Mouse (Mus musculus): ENCODE data around the gene Gm45799. TPM values are rescaled to one million over a fixed set of nuclear protein-coding genes. Genes with fewer than 3 reads are reported as not detected.

The Gm45799 gene
- polyA plus RNA-seq, 1 experiment from 2014 or later: 30.4 TPM

DNA sequence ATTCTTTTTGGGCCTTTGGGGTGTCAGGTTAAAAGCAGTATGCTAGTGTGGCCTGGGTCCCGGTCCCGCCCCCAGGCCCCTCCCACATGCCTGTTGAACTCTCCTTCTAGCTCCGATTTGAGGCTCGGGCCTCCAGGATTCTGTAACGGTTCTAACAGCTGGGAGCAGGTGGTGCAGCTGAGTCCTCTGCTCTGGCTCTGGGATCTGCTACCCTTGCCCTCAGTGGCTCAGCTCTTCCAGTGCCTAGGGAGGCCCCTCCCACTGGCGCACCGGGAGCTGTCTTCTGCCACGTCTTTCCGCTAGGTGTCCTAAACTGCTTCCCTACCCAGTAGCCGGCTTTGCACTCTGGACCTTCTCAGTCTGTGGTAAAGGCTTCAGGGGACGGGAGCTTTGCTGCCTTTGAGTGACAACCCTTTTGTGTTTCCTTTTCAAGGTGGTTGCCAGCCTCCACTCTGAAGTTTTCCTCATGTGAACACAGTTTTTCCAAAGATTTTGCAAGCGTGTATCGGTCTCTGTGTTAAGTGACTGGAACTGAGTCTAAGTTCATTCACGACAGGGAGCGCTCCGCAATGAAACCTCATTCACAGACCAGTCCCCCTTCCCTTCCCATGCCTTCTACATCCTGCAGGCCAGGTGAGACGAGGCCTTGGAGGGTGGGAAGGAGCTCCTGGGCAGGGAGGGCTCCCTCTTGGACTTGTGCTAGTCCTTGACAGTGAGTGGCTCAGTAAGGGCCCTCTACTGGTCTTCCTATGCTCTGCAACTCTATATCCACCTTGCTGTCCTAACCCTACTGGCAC, 10.5 kb downstream of the Gm45799 start, which contains the start of gene Dnhd1:
Gene Dnhd1 (plus strand): TSS at position 189 of the 797 bp plus-strand sequence.
- ATAC-seq (ENCODE audit: insufficient number of reproducible peaks, low FRiP score, low TSS enrichment, low read depth): peak; percentile 90
- Histone ChIP-seq H3K36me3 (peaks cover 6% of the 10 kb centered on the region; the same call in 1 of the 2 replicates), H3K4me2 (peak within 1 kb of the TSS; percentile 72), H3K4me3 (peak within 1 kb of the TSS; percentile 46), H3K27ac (peak within 1 kb of the TSS; percentile 80), H3K9ac (peak within 1 kb of the TSS; percentile 27), H3K9me3 (no peaks in the 10 kb centered on the region), H3K4me1 (0 out of 2 replicates have a peak, but pooled peaks cover 5% of the 10 kb centered on the region), H3K27me3 (no peaks in the 10 kb centered on the region)
- 2% methylated on average over 17 of the region's 17 CpGs for WGBS

DNA sequence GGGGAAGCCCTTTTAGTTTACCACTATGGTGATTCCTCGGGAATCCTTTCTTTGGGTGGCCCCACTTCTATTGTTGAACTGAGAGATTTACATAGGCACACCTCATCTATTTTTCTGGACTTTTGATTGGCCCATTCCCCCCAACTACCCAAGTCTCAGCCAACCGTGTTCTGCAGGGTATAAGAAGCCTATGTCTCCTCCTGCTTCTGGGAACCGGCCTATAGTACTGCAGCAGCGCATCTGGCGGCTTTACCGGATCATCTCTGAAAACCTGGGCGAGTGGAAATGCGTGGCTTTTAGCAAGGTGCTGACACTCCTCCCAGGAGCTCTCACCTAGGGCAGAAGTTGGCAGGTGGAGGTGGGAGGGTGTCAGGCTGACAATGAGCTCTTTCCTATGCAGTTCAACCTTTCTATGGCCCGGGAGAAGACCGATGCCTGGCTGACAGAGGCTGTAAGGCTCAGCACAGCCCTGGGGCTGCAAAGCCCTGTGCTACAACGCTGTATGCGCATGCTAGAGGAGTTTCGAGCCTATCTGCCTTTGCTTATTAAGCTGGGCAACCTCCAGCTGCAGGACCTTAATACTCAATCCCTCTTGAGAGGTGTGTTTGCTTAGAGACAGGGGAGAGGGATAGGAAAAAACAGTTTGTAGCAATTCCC, 45.3 kb downstream of the Gm45799 start:
- ATAC-seq (ENCODE audit: insufficient number of reproducible peaks, low FRiP score, low TSS enrichment, low read depth): no peak
- H3K9me3 ChIP-seq: no peaks in the 10 kb centered on the region
- H3K9ac ChIP-seq: no peak overlapping the region
- 14% methylated on average over 13 of the region's 13 CpGs for WGBS
- H3K36me3 ChIP-seq: no peaks in the 10 kb centered on the region
- no peaks in the 10 kb centered on the region for H3K27me3 ChIP-seq
- no peak overlapping the region for H3K4me3 ChIP-seq
- H3K4me1 ChIP-seq: no peaks in the 10 kb centered on the region
- H3K27ac ChIP-seq: no peak overlapping the region
- no peak overlapping the region for H3K4me2 ChIP-seq

DNA sequence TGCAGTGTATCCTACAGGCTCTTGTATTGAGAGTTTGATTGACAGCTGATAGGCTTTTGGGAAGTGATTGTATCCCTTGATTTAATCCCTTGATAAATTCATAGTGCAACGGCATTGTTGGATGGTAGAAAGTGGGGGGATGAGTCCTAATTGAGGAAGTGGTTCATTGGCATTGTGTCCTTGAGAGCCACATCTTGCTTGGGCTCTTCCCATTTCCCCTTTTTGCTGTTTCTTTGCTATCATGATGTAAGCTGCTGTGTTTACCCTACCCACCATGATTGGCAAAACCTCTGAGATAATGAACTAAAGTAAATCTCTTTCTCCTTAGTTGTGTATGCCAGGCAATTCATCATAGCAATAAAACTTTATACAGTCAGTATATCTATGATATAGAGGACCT, 50.5 kb downstream of the Gm45799 start:
- no peak overlapping the region for H3K4me3 ChIP-seq
- no peak overlapping the region for H3K27ac ChIP-seq
- no peaks in the 10 kb centered on the region for H3K36me3 ChIP-seq
- H3K27me3 ChIP-seq: no peaks in the 10 kb centered on the region
- no peak for ATAC-seq (ENCODE audit: insufficient number of reproducible peaks, low FRiP score, low TSS enrichment, low read depth)
- H3K9me3 ChIP-seq: no peaks in the 10 kb centered on the region
- H3K4me2 ChIP-seq: no peak overlapping the region
- WGBS: 79% methylated on average over 1 of the region's 1 CpGs
- no peak overlapping the region for H3K9ac ChIP-seq
- no peaks in the 10 kb centered on the region for H3K4me1 ChIP-seq

DNA sequence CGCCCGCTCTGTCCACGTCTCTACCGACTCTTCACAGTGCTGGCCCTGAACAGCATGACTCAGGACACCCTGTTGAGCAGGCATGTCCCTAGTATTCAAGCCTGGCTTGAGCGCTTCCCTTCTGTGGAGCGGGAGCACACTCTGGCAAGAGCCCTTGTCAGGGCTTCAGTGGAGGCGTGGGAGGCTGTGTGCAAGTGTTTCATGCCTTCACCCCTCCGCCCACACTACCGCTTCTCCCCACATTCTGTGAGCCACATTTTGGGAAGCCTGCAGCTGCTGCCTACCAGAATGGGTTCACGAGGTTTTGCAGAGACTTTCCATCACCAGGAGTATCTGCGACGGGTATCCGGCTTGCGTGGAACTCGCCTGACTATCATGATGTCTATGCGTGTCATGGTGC, 62.8 kb downstream of the Gm45799 start:
- no peak overlapping the region for H3K27ac ChIP-seq
- H3K36me3 ChIP-seq: no peaks in the 10 kb centered on the region
- H3K4me1 ChIP-seq: no peaks in the 10 kb centered on the region
- 85% methylated on average over 16 of the region's 16 CpGs for WGBS
- no peak overlapping the region for H3K9ac ChIP-seq
- ATAC-seq (ENCODE audit: insufficient number of reproducible peaks, low FRiP score, low TSS enrichment, low read depth): no peak
- H3K4me3 ChIP-seq: no peak overlapping the region
- no peaks in the 10 kb centered on the region for H3K27me3 ChIP-seq
- no peak overlapping the region for H3K4me2 ChIP-seq
- no peaks in the 10 kb centered on the region for H3K9me3 ChIP-seq

DNA sequence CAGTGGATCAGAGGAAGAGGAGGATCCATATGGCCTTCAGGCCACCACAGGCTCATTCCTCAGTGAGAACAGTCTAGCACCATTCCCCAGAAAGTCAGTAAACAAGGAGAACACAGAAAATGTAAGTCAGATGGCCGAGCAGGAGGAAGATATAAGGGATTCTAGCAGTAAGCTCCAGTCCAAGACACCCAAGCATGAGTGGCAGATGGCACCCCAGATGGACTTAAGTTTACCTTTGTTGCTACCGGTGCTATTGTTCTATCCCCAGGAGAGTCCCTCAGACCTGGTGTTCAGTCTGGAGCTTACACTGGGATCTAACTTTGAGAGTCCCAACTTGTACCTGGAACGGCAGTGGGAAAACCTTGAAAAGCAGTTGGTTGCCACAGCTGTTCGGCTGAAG, 63.5 kb downstream of the Gm45799 start:
- no peaks in the 10 kb centered on the region for H3K27me3 ChIP-seq
- no peaks in the 10 kb centered on the region for H3K9me3 ChIP-seq
- no peak overlapping the region for H3K4me3 ChIP-seq
- H3K4me1 ChIP-seq: no peaks in the 10 kb centered on the region
- no peak overlapping the region for H3K9ac ChIP-seq
- no peak overlapping the region for H3K4me2 ChIP-seq
- no peak for ATAC-seq (ENCODE audit: insufficient number of reproducible peaks, low FRiP score, low TSS enrichment, low read depth)
- 85% methylated on average over 4 of the region's 4 CpGs for WGBS
- H3K27ac ChIP-seq: no peak overlapping the region
- no peaks in the 10 kb centered on the region for H3K36me3 ChIP-seq

DNA sequence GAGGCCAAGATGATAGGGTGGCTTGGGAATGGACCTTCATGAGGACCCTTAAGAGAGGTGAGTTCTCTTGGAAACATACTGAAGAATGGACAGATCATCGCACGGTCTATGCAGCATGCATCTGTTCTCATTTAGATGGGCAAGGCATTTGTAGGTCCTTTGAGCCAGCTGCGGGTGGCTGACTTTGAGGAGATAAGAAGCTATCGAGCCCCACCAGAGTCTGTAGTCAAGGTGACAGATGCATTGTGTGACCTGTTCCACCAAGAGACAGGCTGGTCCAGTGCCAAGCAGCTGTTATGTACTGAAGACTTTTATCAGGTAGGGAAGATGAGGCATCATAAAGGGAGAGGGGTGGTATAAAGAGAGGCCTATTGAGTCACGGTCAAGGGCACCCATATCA, 68.4 kb downstream of the Gm45799 start:
- no peaks in the 10 kb centered on the region for H3K27me3 ChIP-seq
- 89% methylated on average over 5 of the region's 5 CpGs for WGBS
- no peak for ATAC-seq (ENCODE audit: insufficient number of reproducible peaks, low FRiP score, low TSS enrichment, low read depth)

DNA sequence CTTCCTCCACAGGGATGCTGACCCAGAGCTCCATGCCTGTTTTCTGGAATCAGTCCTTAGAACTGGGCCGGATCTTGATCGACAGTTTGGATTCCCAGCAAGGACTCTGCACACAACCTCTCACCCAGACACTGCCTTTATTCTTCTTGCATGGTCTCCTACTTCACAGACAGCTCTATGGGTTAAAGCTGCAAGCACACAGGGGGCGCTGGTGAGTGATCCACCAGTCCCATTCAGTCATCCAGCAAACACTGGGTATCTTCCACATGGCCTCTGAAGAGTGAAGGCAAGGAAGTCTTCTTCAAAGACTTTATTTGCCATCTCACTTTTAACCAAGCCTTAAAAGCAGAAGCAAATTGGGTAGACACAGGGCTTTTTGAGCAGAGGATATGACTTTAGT, 75.0 kb downstream of the Gm45799 start:
- 61% methylated on average over 3 of the region's 3 CpGs for WGBS
- Histone ChIP-seq H3K9me3 (no peaks in the 10 kb centered on the region), H3K27me3 (no peaks in the 10 kb centered on the region), H3K36me3 (no peaks in the 10 kb centered on the region), H3K9ac (no peak overlapping the region), H3K4me3 (no peak overlapping the region), H3K4me1 (no peaks in the 10 kb centered on the region), H3K27ac (no peak overlapping the region), H3K4me2 (no peak overlapping the region)
- no peak for ATAC-seq (ENCODE audit: insufficient number of reproducible peaks, low FRiP score, low TSS enrichment, low read depth)

More for the DNA sequence above, 68.4 kb downstream of the Gm45799 start:
- H3K27ac ChIP-seq: no peak overlapping the region
- no peaks in the 10 kb centered on the region for H3K36me3 ChIP-seq
- H3K4me2 ChIP-seq: no peak overlapping the region
- H3K4me1 ChIP-seq: no peaks in the 10 kb centered on the region
- H3K4me3 ChIP-seq: no peak overlapping the region
- H3K9me3 ChIP-seq: no peaks in the 10 kb centered on the region
- H3K9ac ChIP-seq: no peak overlapping the region

DNA sequence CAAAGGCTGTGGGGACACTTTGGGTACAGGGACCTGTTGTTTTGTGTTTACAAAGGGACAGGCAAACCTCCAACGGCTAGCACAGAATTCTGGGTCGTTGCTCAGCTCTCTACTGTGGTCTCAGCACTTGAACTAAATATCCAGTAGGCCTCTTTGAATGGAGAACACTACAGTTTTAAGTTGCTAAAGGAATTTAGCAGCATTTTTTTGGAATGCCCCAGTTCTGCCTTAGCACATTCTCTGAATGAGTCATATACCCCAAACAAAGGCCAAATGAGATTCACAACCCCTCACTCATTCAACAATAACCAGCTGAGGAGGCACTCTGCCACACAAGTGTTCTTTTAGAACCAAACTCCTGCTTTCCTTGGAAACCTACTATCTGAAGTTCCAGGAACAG, 81.6 kb downstream of the Gm45799 start:
- no peak for ATAC-seq (ENCODE audit: insufficient number of reproducible peaks, low FRiP score, low TSS enrichment, low read depth)
- no peak overlapping the region for H3K4me2 ChIP-seq
- 71% methylated on average over 2 of the region's 2 CpGs for WGBS

DNA sequence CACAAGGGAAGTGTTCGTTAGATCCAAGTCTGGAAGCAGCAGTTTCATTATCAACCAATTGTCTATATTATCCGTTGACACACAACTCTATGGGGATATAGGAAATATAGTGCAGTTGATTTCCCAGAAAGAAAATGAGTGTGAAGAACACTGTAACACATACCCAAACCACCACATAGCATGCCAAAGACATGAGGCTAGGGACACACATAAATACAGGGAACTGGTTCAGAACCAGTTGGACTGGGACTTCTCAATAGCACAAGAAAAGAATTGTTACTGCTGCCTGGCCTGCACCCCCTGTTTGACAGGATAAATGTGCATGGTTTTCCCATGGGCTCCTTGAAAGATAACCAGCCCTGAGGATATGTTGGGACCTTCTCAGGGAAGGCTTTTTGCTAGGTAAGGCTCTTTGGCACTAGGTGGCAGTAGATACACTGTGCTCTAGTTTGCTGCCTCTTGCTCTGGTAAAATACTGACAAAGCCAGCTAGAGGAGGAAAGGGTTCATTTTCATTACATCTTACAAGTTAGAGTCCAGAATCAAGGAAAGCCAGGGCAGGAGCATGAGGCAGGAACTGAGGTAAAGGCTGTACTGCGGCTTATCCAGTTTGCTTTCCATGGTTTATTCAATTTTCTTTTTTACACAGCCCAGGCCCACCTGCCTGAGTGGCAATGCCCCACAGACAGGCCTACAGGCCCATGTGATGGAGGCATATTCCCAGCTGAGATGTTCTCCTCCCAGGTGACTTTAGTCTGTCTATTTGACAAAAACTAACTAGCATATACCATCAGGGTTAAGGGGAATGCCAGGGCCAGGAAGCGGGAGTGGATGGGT, 86.0 kb downstream of the Gm45799 start:
- H3K36me3 ChIP-seq: peaks cover 15% of the 10 kb centered on the region
- no peak overlapping the region for H3K4me2 ChIP-seq
- no peaks in the 10 kb centered on the region for H3K27me3 ChIP-seq
- no peak overlapping the region for H3K9ac ChIP-seq
- no peak overlapping the region for H3K27ac ChIP-seq
- 83% methylated on average over 4 of the region's 4 CpGs for WGBS
- peaks cover 3% of the 10 kb centered on the region; the same call in 1 of the 2 replicates for H3K4me1 ChIP-seq
- no peaks in the 10 kb centered on the region for H3K9me3 ChIP-seq
- ATAC-seq (ENCODE audit: insufficient number of reproducible peaks, low FRiP score, low TSS enrichment, low read depth): 0 out of 2 replicates have a peak, but pooled peaks have one; percentile 30
- H3K4me3 ChIP-seq: no peak overlapping the region

More for the DNA sequence above, 81.6 kb downstream of the Gm45799 start:
- H3K27me3 ChIP-seq: no peaks in the 10 kb centered on the region
- H3K9me3 ChIP-seq: no peaks in the 10 kb centered on the region
- no peak overlapping the region for H3K27ac ChIP-seq
- no peaks in the 10 kb centered on the region for H3K36me3 ChIP-seq
- H3K4me3 ChIP-seq: no peak overlapping the region
- H3K4me1 ChIP-seq: peaks cover 3% of the 10 kb centered on the region; the same call in 1 of the 2 replicates
- H3K9ac ChIP-seq: no peak overlapping the region

DNA sequence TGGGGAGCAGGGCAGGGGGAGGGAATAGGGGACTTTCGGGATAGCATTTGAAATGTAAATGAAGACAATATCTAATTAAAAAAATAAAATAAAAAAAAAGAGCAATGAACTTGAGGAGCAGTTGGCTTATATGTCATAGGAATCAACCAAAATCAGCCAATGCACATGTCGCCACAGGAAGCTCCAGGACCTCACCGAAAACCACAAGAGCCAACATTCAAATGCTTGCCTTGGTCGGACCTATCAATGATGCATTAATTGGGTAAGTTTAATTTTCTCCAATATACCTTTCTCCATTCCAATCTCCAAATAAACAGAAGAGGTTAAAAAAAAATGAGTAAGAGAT, 86.6 kb downstream of the Gm45799 start:
- H3K4me1 ChIP-seq: peaks cover 3% of the 10 kb centered on the region; the same call in 1 of the 2 replicates

DNA sequence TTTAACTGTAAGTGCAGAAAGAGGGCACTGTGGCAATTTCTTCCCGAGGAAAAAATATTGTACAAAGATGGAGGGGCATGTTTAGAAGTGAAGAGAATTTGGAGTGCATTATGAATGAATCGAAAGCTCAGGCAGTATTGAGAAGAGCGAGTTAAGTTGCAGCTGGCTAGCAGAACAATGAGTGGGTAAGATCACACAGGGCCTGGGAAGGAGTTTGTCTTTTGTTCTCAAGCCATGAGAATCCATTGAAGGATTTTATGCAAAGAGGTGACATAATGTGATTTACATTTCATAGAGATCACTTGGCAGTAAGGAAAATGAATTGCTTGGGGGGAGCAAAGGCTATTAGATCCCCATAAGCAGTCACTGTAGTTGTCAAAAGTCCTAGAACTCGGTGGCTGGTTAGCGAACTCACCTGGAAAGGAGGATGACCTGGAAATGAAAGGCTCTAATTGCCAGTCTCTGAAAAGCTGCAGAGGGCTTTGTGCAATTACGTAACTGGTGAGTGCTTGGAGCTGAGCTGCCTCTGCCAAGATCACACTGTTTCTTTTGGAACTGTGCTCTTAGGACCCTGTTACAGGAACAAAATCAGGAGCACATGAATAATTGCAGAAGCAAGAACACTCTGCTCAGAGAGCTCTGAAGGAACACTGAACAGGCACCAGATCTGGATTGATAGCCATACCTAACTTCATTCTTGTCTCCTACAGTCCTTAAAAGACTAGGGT, 88.5 kb downstream of the Gm45799 start:
- peaks cover 3% of the 10 kb centered on the region; the same call in 1 of the 2 replicates for H3K4me1 ChIP-seq
- no peak for ATAC-seq (ENCODE audit: insufficient number of reproducible peaks, low FRiP score, low TSS enrichment, low read depth)
- peaks cover 40% of the 10 kb centered on the region for H3K36me3 ChIP-seq
- 74% methylated on average over 6 of the region's 6 CpGs for WGBS
- 0 out of 2 replicates have a peak overlapping the region, but pooled peaks have one; percentile 0 for H3K27ac ChIP-seq
- no peaks in the 10 kb centered on the region for H3K9me3 ChIP-seq
- H3K4me2 ChIP-seq: no peak overlapping the region
- no peaks in the 10 kb centered on the region for H3K27me3 ChIP-seq
- no peak overlapping the region for H3K9ac ChIP-seq
- no peak overlapping the region for H3K4me3 ChIP-seq

More for the DNA sequence above, 86.6 kb downstream of the Gm45799 start:
- Histone ChIP-seq H3K4me3 (no peak overlapping the region), H3K27me3 (no peaks in the 10 kb centered on the region), H3K9me3 (no peaks in the 10 kb centered on the region), H3K27ac (no peak overlapping the region), H3K4me2 (no peak overlapping the region), H3K36me3 (peaks cover 21% of the 10 kb centered on the region), H3K9ac (no peak overlapping the region)
- WGBS: 90% methylated on average over 4 of the region's 4 CpGs
- ATAC-seq (ENCODE audit: insufficient number of reproducible peaks, low FRiP score, low TSS enrichment, low read depth): no peak

Data from limb, embryonic 15.5 days (tissue).